Mouse (Mus musculus) v-Abl transformed pro-B cells (cell line): ENCODE results near the gene Dab1.

Experiments used
- in situ Hi-C, 2 experiments: fragments of 400-800 bp; cut with MboI; formaldehyde crosslinking; loops; one replicate each; pipeline ENCODE4 v1.15.1; 2025; ENCODE audit not compliant: unreplicated experiment in 2 of 2

Gene Dab1

DNA sequence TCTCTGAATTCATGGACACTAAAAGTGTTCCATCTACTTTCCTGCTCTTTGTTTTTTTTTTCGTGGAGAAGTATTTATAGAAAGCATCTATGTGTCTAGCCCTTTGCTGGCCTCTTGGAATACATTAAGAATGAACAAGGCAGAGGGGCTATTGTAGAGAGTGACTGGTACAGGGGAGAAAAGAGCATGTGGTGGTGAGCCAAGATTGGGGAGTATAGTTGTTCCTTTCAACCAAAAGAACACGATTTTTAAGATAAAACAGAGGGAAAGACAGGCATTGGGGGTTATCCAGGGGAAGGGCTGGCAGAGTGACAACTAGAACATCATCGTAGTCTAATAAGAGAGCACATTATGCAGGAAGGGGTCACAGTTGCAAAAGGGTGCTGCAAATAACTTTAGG, 713.2 kb downstream of the Dab1 start:
- in situ Hi-C loops: no loop called here

DNA sequence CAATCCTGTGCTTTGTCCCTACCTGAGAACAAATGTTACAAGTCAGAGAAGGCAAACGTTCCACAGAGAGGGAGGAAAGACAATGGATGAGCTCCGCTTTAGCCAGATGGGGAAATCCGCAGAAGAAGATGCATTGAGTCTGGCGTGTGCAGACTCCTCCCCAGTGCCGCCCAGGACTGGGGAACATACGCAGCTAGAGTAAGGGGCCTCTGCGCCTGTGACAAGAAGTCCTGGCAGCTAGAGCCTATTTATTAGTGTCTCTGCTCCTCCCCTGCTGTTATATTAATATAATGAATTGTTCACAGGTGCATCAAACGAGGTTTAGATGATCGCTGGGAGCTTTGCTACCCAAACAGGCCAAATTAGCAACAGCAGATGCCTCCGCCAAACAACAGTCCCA, 718.1 kb downstream of the Dab1 start:
- in situ Hi-C loops: no loop called here

DNA sequence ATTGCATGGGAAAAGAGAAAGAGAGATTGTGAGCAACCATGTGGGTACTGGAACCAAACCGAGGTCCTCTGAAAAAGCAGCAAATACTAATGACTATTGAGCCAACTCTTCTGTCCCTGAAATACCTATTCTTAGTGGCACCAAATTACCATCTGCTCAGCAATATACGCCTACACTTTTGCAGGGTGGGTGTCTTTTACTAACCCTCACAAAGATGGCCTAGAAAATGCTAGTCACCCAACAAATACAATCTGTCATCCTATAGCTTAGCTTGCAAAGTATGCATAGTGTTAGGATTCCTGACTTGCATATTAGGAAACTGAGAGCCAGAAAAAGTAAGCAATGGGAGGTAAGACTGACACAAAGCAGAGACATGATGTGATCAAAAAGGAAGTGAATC, 719.2 kb downstream of the Dab1 start:
- in situ Hi-C loops: no loop called here

DNA sequence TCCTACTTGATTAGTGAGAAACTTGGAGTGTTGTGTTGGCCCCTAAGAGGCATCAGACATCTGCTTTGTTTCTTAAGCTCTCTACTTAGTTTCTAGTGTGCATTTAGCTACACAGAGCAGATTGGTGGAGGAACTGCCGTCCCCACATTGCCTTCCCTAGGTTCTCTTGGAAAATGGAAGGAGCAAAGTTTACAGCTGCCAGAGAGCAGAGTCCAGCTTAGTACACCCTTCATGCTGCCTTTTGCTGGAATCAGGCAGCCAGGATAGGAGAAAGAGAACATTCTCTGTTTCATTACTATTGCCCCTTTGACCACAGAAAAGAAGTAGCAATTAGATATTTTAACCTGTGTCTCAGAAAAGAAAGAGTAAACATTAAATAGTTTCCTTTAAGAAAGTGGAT, 742.2 kb downstream of the Dab1 start:
- in situ Hi-C loops: no loop called here

DNA sequence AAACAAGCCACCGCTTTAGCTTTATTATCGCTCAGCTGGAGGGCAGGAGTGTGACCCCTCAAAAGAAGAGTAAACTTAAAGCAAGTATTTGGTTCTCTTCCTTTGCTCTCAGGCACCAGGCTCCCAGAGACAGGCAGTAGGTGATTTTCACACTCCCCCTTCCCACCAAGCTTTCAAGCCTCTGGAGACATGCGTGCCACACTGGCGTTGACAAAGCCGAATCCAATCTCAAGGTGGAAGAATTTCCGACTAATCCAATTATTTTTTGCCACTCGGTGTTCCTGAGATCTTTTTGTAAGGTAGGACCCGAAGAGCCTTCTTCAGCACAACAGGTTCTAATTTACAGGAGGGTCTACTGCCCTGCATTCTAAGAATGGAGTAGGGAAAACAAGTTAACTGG, 747.3 kb downstream of the Dab1 start:
- in situ Hi-C loops: no loop called here

DNA sequence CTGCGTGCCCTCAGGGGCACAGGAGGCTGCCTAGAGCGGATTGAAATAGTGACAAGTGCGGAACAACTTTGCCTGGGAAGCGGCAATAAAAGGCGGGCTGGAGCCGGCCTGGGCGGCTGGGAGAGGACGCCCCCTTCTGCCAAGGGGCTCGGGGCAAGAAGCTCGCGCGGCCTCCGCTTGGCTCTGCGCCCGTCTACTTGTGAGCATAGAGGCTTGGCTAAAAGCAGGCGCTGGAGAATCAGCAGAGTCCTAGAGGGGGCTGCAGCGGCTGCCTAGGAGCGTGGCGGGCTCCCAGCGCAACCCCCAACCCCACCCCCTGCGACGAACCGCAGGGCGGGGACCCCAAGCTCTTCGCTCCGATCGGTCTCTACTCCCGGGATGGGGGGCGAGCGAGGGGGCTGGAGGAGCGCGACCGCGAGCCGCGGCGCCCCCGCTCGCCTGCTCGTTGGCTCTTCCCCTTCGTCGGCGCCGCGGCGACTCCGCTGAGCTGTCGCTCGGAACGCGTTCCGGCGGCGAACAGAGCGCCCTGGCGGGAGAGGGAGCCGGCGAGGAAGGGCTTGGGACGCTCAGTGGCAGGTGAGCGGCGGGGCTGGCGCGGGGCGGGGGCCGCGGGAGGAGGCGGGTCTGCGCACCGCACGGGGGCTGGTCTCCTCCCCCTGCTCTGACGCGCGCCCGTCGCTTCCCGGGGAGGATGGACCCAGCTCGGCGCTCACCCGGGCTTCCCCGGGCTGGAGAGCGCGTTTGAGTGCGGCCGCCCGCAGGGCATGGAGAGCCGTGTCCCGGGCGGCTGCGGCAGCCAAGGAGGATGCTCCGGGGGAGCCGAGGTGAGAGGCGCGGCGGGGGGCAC, 748.0 kb downstream of the Dab1 start:
- in situ Hi-C loops: no loop called here

DNA sequence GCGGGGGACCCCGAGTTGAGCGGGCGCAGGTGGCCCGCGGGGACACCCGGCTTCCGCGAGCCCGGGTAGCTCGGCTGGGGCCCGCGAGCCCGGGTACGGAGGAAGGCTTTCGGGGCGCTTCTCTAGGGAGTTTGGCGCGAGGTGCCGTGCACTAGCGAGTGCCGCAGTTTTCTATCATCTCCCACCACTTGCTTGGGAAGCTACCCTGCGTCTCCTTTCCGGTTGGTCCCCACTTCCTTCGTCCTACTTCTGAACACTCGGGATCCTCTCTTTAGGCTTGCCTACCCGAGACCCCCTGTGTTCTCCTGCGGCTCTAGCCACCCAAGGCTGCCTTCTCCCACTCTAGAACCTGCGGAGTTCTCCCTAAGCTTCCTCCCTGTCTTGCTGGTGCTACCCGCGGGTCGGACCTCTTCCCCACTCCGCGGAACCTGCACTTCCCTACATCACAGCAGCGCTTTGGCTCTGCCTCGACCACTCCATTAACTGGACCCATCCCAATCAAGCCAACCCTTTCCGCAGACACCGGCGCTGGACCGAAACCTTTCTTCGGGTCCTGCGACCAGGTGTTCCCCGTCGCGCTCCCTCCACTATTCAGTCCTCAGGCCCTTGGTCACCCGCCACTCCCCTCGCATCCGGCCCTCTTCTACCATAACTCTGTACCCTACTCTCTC, 748.7 kb downstream of the Dab1 start:
- in situ Hi-C loops: no loop called here

DNA sequence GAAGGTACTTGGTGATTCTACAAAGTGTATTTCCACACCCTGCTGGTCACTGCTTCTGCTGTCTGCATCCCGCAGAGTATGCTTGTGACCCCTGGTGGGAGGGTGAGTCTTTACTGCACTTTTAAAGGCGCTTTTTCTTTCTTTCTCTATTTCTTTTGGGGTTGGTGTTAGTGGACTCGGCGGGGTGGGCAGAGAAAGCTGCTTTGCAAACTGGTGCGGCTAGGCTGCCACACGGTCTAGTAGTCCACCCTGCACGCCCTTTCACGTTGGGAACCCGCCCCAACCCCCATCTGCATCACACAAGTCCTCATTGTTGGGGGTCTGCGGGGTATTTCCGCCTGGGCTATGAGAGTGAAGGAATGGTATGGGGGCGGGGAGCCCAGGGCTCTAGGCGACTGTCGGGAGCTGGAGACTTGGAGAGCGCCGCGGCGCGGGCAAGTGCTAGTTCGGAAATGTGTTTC, 749.4 kb downstream of the Dab1 start:
- in situ Hi-C loops: no loop called here

DNA sequence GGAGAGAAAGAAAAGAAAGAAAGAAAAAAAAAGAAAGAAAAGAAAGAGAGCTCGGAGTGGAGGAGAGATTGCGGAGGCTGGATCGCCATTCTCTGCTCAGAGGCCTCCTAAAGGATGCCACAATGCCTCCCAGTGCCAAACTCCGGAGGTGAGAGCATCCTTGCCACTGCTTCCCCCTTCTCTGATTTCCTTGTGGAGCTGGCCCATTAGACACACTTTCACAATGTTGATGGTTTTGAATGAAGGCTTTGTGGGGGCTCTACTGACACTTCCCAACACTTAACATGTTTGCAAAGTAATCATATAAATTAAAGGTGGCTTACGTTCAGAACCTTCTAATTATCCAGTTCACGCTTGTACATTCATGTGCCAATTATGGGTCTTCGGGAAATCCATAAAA, 749.9 kb downstream of the Dab1 start:
- in situ Hi-C loops: no loop called here

DNA sequence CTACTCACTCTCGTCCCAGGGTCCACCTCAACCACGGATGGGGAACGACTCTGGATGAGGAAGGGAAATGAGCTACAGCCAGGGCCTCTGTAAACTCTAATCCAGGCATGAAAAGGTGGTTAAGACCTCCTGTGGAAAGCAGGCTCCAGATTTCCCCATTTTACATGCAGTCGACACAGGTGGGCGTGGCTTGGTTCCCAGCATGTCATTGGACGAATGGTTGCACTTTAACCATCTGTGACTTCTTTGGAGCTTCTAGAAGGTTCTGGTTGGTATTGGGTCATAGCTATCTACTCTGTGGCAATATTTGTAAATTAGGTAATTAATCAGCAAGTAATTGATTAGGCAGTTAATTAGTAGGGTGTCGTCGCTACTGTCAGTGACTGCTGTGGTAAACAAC, 752.0 kb downstream of the Dab1 start:
- in situ Hi-C loops: no loop called here

DNA sequence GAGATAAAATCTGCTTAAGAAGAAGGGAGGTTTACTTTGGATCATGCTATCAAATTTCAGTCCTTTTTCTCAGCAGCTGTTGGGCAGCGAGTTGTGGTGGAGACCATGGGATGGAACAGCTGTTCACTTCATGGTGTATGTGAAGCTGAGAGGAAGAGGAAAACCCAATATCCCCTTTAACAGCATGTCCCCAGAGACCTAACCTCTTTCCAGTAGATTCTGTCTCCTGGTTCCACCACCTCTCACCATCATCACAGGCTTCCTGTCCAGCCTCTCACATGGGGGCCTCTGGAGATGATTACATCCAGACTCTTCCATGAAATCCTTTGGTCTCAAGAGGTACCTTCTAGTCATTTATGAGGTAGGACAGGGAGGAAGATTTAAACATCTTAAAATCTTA, 755.0 kb downstream of the Dab1 start:
- in situ Hi-C loops: no loop called here

DNA sequence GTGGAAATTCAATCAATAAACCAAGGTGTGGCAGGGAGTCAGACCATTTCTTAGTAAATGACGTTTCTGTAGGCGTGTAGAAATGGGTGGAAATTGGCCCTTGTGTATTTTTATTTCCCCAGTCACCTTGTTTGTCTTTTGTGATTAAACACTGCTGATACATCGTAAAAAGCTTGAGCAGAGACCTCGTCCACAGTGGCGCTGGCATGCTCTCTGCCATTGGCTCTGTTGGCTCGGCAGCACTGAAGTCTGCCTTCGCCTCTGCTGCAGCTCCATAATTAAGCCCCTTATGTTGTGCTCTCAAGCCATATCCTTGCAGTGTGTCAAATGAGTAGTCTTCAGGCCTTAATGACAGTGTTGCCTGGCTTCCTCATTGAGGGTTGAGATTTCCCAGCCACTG, 765.5 kb downstream of the Dab1 start:
- in situ Hi-C loops: no loop called here

DNA sequence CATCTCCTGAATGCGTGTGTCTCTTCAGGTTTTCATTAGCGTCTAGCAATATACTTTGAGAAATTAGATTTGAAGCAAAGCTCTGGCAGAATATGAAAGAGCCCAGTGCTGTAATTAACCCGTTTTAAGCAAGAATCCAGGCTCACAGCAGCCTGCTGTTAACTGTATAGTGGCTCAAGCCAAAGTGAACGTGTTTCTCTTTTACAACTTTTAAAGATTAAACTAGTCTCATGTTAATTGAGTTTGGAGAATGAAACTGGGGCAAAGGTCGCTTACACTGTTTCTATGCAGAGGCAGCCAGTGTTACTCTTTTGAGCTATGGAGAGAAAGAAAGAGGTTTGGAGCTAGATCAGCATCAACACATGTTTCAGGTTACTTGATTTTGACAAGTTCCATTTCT, 766.1 kb downstream of the Dab1 start:
- in situ Hi-C loops: no loop called here

DNA sequence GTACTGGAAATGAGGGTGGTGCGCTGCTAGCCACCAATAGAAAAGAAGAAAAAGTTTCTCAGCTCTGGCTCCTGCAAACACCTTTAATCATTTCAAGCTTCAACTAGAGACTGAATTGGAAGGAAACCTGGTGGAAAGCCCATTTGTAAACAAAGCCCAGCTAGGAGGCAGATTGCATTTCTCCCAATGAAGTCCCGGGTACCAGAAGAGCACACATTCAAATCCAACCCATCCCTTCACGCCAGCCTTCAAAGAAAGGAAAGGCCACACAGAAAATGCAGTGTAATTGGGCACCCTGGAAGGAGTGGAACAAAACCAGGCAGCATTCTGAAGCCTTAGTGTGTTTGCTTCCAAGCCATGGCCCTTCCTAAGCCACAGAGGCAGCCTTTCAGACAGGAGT, 776.4 kb downstream of the Dab1 start:
- in situ Hi-C loops: no loop called here

DNA sequence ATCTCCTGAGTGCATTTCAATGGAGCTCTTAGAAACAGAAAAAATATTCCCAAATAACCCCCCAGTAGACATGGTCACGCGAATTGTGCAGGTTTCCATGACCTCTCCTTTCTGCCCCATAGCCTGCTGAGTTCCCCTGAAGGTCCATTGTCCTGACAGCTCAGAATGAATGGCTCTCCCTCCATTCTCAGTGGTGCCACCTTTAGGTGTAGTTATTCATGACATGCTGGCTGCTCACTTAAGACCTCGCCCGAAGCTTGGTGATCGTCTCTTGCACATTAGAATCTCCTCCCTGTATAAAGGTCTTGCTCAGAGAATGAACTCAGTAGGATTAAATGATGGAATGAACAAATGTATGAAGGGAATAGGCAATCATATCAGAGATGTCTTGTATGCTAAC, 776.9 kb downstream of the Dab1 start:
- in situ Hi-C loops: no loop called here

DNA sequence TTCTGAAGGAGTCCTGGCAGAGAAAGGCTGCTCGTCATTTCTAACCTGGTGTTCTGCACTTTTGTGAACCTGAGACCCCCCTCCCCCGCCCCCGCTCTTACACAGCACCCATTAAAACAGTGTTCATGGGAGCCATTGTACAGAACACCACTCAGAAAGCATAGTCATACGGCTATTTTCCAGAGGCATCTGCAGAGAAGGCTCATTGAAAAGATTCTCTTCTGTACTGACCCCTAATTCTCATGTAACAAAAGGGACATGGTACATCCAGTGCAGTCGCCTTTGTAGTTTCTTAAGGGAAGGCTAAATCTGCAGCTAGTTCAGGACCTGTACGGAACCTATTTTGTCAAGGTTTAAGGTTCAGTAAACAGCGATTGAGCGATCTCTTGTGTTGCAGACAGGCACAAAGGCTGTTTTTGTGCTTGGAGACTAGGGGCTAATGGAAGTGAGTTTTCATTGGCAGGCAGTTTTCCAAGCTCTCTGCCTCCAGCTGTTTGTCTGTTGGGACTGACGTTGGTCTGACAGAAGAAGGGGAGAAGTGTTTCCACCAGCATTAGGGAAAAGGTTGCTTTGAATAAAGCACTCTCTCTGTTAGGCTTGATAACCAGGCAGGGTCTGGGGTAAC, 780.1 kb downstream of the Dab1 start:
- in situ Hi-C loops: no loop called here

DNA sequence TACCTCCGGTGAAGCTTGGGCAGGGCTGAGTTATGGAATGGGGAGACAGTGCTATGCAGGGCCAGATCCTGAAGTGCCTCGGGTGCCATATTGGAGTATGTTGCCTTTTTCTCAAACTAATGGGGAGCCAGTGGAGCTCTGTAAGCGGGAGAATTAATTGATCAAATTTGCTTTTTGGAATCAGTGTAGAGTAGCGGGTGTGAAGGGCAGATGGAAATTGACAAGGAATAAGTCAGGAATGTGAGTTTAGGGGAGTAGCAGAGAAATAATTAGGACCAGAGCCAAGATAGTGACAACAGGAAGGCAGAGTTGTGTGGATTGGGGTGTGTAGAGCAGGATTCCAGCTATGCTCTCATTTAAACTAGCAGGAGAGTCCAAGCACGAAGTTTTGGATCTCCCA, 784.9 kb downstream of the Dab1 start:
- in situ Hi-C loops: no loop called here

DNA sequence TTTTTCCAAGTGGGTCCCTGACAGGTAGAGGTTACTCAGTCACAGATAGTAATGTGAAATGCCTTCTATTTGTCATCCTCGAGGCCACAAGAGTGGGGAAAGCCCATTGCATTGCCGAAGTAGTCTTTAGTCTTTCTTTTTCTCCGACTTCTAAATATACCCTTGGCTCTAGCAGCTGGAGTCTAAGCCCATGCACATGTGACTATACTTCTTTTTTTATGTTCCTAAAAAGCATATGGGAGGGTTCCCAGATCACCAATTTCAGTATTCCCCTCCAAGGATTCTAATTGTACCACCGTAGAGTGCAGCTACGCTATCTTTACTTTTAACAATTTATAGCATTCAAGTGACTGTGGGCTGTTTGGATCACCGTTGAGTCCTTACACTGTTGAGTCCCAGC, 791.8 kb downstream of the Dab1 start:
- in situ Hi-C loops: no loop called here

DNA sequence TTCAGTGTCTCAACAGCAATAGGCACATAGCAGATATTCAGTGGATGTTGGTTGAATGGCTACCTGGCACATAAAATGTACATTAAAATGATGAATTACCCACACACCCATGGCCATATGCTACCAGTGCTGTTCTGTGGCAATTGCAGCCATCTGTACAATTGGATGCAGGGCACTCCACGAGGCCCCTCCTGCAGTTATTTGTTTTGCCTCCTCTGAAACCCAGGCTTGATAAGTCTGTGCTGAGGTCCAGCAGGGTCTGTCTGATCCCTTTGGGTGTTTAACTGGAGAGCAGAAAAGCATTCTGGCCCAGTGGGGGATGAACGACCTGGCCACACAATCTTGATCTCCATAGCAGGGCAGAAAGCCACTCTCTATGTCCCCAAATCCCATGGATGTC, 796.3 kb downstream of the Dab1 start:
- in situ Hi-C loops: no loop called here

DNA sequence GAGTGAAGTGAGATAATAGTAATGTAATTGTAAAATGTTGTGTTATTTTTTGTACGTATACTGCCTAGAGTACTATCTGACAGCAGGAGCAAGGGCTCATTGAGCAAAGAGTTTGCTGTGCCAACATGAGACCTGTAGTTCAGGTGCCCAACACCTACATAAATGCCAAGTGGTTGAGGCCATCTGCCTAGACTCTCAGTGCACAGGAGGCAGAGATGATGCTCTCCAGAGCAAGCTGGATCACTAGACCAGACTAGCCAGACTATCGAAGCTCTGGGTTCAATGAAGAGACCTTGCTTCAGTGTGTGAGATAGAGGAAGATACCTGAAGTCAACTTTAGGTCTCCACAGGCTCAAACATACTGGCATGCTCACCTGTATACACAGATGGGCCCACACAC, 799.2 kb downstream of the Dab1 start:
- in situ Hi-C loops: no loop called here

DNA sequence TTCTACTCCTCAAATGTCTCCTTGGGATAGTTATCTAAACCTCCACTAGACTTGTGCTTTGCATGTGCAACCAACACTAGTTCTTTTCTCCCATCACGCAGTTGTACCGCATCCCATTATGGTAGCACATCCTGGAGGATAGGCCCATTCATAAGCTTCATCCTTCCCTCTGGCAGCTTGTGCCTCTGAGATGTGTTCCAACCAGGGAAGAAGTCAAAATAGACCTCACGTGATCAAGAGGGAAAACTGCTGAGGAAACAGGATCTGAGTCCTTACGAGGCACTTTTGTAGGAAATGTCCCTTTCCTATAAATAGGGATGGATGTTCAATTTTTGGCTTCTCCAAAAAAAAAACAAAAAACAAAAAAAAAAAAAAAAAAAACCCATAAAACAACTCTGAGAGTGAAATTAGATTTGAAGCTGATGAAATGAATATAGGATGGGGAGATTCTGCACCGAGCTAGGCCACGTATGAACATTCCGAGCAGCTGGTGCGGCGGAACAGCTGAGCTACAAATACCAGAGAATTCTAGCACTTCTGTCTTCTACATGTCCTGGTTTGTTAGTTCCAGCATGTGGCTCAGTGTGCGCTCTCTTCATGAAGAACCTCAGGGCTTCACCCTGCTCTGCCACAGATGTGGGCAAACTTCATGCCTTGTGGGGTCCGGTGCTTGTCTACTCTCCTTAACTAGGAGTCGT, 802.0 kb downstream of the Dab1 start:
- in situ Hi-C loops: no loop called here
